In genomic region chr7:102268395-102268748, GRCm38 (mm10) we compare ENCODE assay signal across 8 mouse cellular contexts. TPM values are rescaled to one million over a fixed set of nuclear protein-coding genes. Genes with fewer than 3 reads are reported as not detected.
A peak's percentile ranks its signal among the peaks of the same experiment; 100 is the strongest.
DNase-seq lines count a peak whose midpoint lies in the region; ATAC-seq and TF ChIP-seq lines count a peak whose summit lies in the region.

No protein-coding gene starts in this region.

- TF ChIP-seq POLR2A in embryonic fibroblast, embryonic 13.5 days (IDR thresholded peaks at IDR 0.05; ENCODE audit: low read depth, low read length) = no peak
- TF ChIP-seq POLR2A in olfactory bulb, adult 2 months (IDR thresholded peaks at IDR 0.05; ENCODE audit: insufficient read depth, low read depth, low read length) = no peak

- TF ChIP-seq CTCF in embryonic fibroblast, embryonic 13.5 days (IDR thresholded peaks at IDR 0.05; ENCODE audit: borderline replicate concordance, insufficient read depth, low read length) = no peak
- no peak for TF ChIP-seq CTCF in olfactory bulb, adult 2 months (IDR thresholded peaks at IDR 0.05; ENCODE audit: insufficient read depth, low read depth, low read length)

- H3K4me2 ChIP-seq in lung, embryonic 16.5 days (ENCODE audit: low read depth, low read length) = peak overlapping the region; percentile 92

- 10% methylated on average over 12 of the region's 12 CpGs for WGBS in lung, embryonic 16.5 days
- WGBS in limb, embryonic 10.5 days = 6% methylated on average over 12 of the region's 12 CpGs
- 8% methylated on average over 12 of the region's 12 CpGs for WGBS in olfactory bulb, adult 2 months

- DNase-seq in lung, postnatal 36 days = no peak
- no peak for DNase-seq in limb, embryonic 10.5 days (ENCODE audit: low spot score)
- no peak for DNase-seq in right cerebral cortex, adult 18-20 months
- DNase-seq in retina, embryonic 14.5 days (ENCODE audit: low spot score) = no peak
- DNase-seq in kidney, postnatal 14 days = no peak

- H3K9me3 ChIP-seq in lung, embryonic 16.5 days (ENCODE audit: control insufficient read depth, low read length) = no peaks in the 10 kb centered on the region
- H3K9me3 ChIP-seq in limb, embryonic 10.5 days (replicated peaks) = no peaks in the 10 kb centered on the region

- ATAC-seq in lung, embryonic 16.5 days (ENCODE audit: low read depth) = no peak

- H3K4me3 ChIP-seq in lung, embryonic 16.5 days (ENCODE audit: low read length) = peak overlapping the region; percentile 89
- peak overlapping the region; percentile 81 for H3K4me3 ChIP-seq in embryonic fibroblast, embryonic 13.5 days (ENCODE audit: insufficient read depth, low read length)
- H3K4me3 ChIP-seq in limb, embryonic 10.5 days = peak overlapping the region; percentile 89
- H3K4me3 ChIP-seq in olfactory bulb, adult 2 months (ENCODE audit: insufficient read depth, low read depth, low read length) = peak overlapping the region; percentile 90

- no peaks in the 10 kb centered on the region for H3K36me3 ChIP-seq in lung, embryonic 16.5 days (ENCODE audit: control insufficient read depth, insufficient read depth, low read length)
- H3K36me3 ChIP-seq in limb, embryonic 10.5 days = no peaks in the 10 kb centered on the region

- no peak overlapping the region for H3K27ac ChIP-seq in lung, embryonic 16.5 days (ENCODE audit: low read length)
- H3K27ac ChIP-seq in embryonic fibroblast, embryonic 13.5 days (ENCODE audit: insufficient read depth, low read length) = no peak overlapping the region
- H3K27ac ChIP-seq in limb, embryonic 10.5 days = peak overlapping the region; percentile 81
- H3K27ac ChIP-seq in olfactory bulb, adult 2 months (ENCODE audit: insufficient read depth, low read depth, low read length) = no peak overlapping the region

- H3K9ac ChIP-seq in lung, embryonic 16.5 days (ENCODE audit: low read length) = peak overlapping the region; percentile 80

- no peaks in the 10 kb centered on the region for H3K27me3 ChIP-seq in lung, embryonic 16.5 days (ENCODE audit: control insufficient read depth, insufficient read depth, low read depth, low read length)
- H3K27me3 ChIP-seq in limb, embryonic 10.5 days (ENCODE audit: low read depth, poor library complexity, severe bottlenecking) = peaks cover 19% of the 10 kb centered on the region

- H3K4me1 ChIP-seq in lung, embryonic 16.5 days (replicated peaks; ENCODE audit: control insufficient read depth, insufficient read depth, low read length) = peaks cover 5% of the 10 kb centered on the region; the same call in 1 of the 2 replicates
- H3K4me1 ChIP-seq in embryonic fibroblast, embryonic 13.5 days (ENCODE audit: control insufficient read depth, insufficient read depth, low read length) = no peaks in the 10 kb centered on the region; the same call in 1 of the 2 replicates
- H3K4me1 ChIP-seq in limb, embryonic 10.5 days = peaks cover 9% of the 10 kb centered on the region; the same call in 1 of the 2 replicates
- H3K4me1 ChIP-seq in olfactory bulb, adult 2 months (ENCODE audit: control insufficient read depth, insufficient read depth, low read length) = peaks cover 2% of the 10 kb centered on the region; the same call in 1 of the 2 replicates

RNA-seq across cellular contexts. Expression of gene Stim1, which starts 0.8 kb away (rescaled TPM):
- 20.6 and 21.3 TPM in 2 replicates for polyA plus RNA-seq in lung, embryonic 16.5 days (2015; fragmentation: Nextera tagmentation; extraction: Ambion mirVana)
- 20.5 and 27.6 TPM in 2 replicates for polyA plus RNA-seq in embryonic fibroblast, embryonic 13.5 days (2011; ENCODE audit: insufficient read length, low read depth, missing spikeins)
- polyA plus RNA-seq in limb, embryonic 10.5 days (2016; fragmentation: Nextera tagmentation; extraction: Ambion mirVana) = 10.7 and 14.5 TPM in 2 replicates
- polyA plus RNA-seq in olfactory bulb, adult 2 months (2012; ENCODE audit: insufficient read depth, insufficient read length, low replicate concordance, missing spikeins) = not detected in 2 replicates

RNA-seq across cellular contexts. Expression of gene Rhog, which starts 12.5 kb away (rescaled TPM):
- 78.1 and 82.1 TPM in 2 replicates for polyA plus RNA-seq in lung, embryonic 16.5 days (2015; fragmentation: Nextera tagmentation; extraction: Ambion mirVana)
- polyA plus RNA-seq in embryonic fibroblast, embryonic 13.5 days (2011; ENCODE audit: insufficient read length, low read depth, missing spikeins) = 63.8 and 66.2 TPM in 2 replicates
- 52.5 and 55.4 TPM in 2 replicates for polyA plus RNA-seq in limb, embryonic 10.5 days (2016; fragmentation: Nextera tagmentation; extraction: Ambion mirVana)
- not detected in 2 replicates for polyA plus RNA-seq in olfactory bulb, adult 2 months (2012; ENCODE audit: insufficient read depth, insufficient read length, low replicate concordance, missing spikeins)

RNA-seq across cellular contexts. Expression of gene Pgap2, which starts 58.4 kb away (rescaled TPM):
- 95.1 and 103 TPM in 2 replicates for polyA plus RNA-seq in lung, embryonic 16.5 days (2015; fragmentation: Nextera tagmentation; extraction: Ambion mirVana)
- polyA plus RNA-seq in embryonic fibroblast, embryonic 13.5 days (2011; ENCODE audit: insufficient read length, low read depth, missing spikeins) = 50.4 and 70.0 TPM in 2 replicates
- polyA plus RNA-seq in limb, embryonic 10.5 days (2016; fragmentation: Nextera tagmentation; extraction: Ambion mirVana) = 59.6 and 68.5 TPM in 2 replicates
- not detected in 2 replicates for polyA plus RNA-seq in olfactory bulb, adult 2 months (2012; ENCODE audit: insufficient read depth, insufficient read length, low replicate concordance, missing spikeins)

RNA-seq across cellular contexts. Expression of gene Nup98, which starts 58.4 kb away (rescaled TPM):
- 32.8 and 34.4 TPM in 2 replicates for polyA plus RNA-seq in lung, embryonic 16.5 days (2015; fragmentation: Nextera tagmentation; extraction: Ambion mirVana)
- 79.6 and 80.3 TPM in 2 replicates for polyA plus RNA-seq in embryonic fibroblast, embryonic 13.5 days (2011; ENCODE audit: insufficient read length, low read depth, missing spikeins)
- 45.5 and 49.7 TPM in 2 replicates for polyA plus RNA-seq in limb, embryonic 10.5 days (2016; fragmentation: Nextera tagmentation; extraction: Ambion mirVana)
- polyA plus RNA-seq in olfactory bulb, adult 2 months (2012; ENCODE audit: insufficient read depth, insufficient read length, low replicate concordance, missing spikeins) = not detected in 2 replicates

Comparison
In these comparisons a context has a peak if more than half of its experiments do, and no peak if none do; other contexts are left out.
1. RNA of gene Rhog, which starts 12.5 kb away (polyA plus RNA-seq): 78.1 to 82.1 TPM in lung, embryonic 16.5 days, 63.8 to 66.2 TPM in embryonic fibroblast, embryonic 13.5 days and 52.5 to 55.4 TPM in limb, embryonic 10.5 days; not detected in olfactory bulb, adult 2 months; every median in the first group is over 10 times any median in the second.
2. RNA of gene Pgap2, which starts 58.4 kb away (polyA plus RNA-seq): 95.1 to 103 TPM in lung, embryonic 16.5 days, 50.4 to 70.0 TPM in embryonic fibroblast, embryonic 13.5 days and 59.6 to 68.5 TPM in limb, embryonic 10.5 days; not detected in olfactory bulb, adult 2 months; every median in the first group is over 10 times any median in the second.
3. Peak in every context shown above with its lines, with median percentiles within 50 percentile points of each other: H3K4me3 ChIP-seq.